Mouse (Mus musculus): ENCODE results near the gene A230072I06Rik. TPM values are rescaled to one million over a fixed set of nuclear protein-coding genes. Genes with fewer than 3 reads are reported as not detected.

A230072I06Rik gene
- polyA plus RNA-seq, 1 experiment from 2014 or later = not detected

- Histone ChIP-seq H3K27ac (ENCODE audit: low read depth, low read length) (no peak overlapping the region), H3K36me3 (ENCODE audit: control insufficient read depth, insufficient read depth, low read length) (no peaks in the 10 kb centered on the region), H3K4me1 (ENCODE audit: control insufficient read depth, insufficient read depth, low read length) (peaks cover 5% of the 10 kb centered on the region; the same call in 1 of the 2 replicates), H3K9me3 (ENCODE audit: control insufficient read depth, low read length) (no peaks in the 10 kb centered on the region), H3K4me3 (ENCODE audit: low read depth, low read length) (no peak overlapping the region), H3K4me2 (ENCODE audit: low read depth, low read length) (no peak overlapping the region), H3K9ac (replicated peaks; ENCODE audit: low read depth, low read length) (no peak overlapping the region), H3K27me3 (ENCODE audit: control insufficient read depth, insufficient read depth, low read length) (no peaks in the 10 kb centered on the region)
- no peak for ATAC-seq (ENCODE audit: low read depth)
- WGBS = 63% methylated on average over 11 of the region's 11 CpGs
Observed at GRCm38 (mm10) chr8:12314258-12314657, 35.6 kb downstream of the A230072I06Rik start.

- Histone ChIP-seq H3K4me2 (ENCODE audit: low read depth, low read length) (no peak overlapping the region), H3K27me3 (ENCODE audit: control insufficient read depth, insufficient read depth, low read length) (no peaks in the 10 kb centered on the region), H3K9ac (replicated peaks; ENCODE audit: low read depth, low read length) (no peak overlapping the region), H3K27ac (ENCODE audit: low read depth, low read length) (no peak overlapping the region), H3K9me3 (ENCODE audit: control insufficient read depth, low read length) (no peaks in the 10 kb centered on the region), H3K36me3 (ENCODE audit: control insufficient read depth, insufficient read depth, low read length) (no peaks in the 10 kb centered on the region), H3K4me1 (ENCODE audit: control insufficient read depth, insufficient read depth, low read length) (peaks cover 8% of the 10 kb centered on the region; the same call in 1 of the 2 replicates), H3K4me3 (ENCODE audit: low read depth, low read length) (no peak overlapping the region)
- WGBS = 50% methylated on average over 5 of the region's 5 CpGs
- ATAC-seq (ENCODE audit: low read depth) = no peak
Observed at GRCm38 (mm10) chr8:12315177-12315576, 36.6 kb downstream of the A230072I06Rik start.

DNA sequence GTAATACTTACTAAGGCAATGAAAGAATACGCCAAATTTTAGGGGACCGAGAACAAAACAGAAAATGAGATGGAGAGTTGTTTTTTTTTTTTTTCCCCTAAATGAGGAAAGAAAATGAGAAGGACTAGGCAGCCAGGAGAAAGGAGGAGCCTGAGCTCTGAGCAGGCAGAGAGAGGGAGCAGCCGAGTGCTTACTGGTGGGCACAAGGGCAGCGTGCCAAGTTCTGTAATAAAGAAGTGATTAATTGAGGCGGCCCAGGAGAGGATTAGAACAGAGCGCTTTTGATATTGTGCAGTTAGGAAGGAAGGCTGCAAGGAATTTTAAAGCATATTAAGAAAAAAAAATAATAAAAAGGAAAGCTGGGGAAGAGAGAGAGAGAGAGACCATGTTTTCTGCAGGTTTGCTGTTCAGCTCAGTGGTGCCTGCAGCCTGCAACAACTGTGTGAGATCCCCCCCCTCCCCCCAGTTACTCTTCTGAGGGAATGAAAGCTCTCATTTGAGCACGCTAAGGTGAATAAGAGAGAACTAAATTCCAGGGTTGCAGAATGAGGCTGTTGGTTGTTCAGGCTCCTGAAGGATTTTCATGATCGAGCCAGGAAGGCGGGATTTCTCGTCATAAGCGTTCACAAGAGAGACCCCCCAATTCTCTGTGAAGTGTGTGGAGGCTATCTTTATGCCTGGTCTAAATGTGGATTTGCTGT is 41.3 kb downstream of the A230072I06Rik start:
- Histone ChIP-seq H3K4me1 (ENCODE audit: control insufficient read depth, insufficient read depth, low read length) (peaks cover 9% of the 10 kb centered on the region), H3K4me3 (ENCODE audit: low read depth, low read length) (no peak overlapping the region), H3K9ac (replicated peaks; ENCODE audit: low read depth, low read length) (no peak overlapping the region), H3K9me3 (ENCODE audit: control insufficient read depth, low read length) (no peaks in the 10 kb centered on the region), H3K36me3 (ENCODE audit: control insufficient read depth, insufficient read depth, low read length) (no peaks in the 10 kb centered on the region), H3K27me3 (ENCODE audit: control insufficient read depth, insufficient read depth, low read length) (peaks cover 8% of the 10 kb centered on the region; the same call in 1 of the 2 replicates), H3K27ac (ENCODE audit: low read depth, low read length) (no peak overlapping the region), H3K4me2 (ENCODE audit: low read depth, low read length) (no peak overlapping the region)
- ATAC-seq (ENCODE audit: low read depth) = peak; percentile 80
- WGBS = 39% methylated on average over 11 of the region's 11 CpGs

- no peaks in the 10 kb centered on the region for H3K9me3 ChIP-seq (ENCODE audit: control insufficient read depth, low read length)
- no peak overlapping the region for H3K27ac ChIP-seq (ENCODE audit: low read depth, low read length)
- ATAC-seq (ENCODE audit: low read depth) = no peak
- no peak overlapping the region for H3K9ac ChIP-seq (replicated peaks; ENCODE audit: low read depth, low read length)
- peaks cover 18% of the 10 kb centered on the region for H3K4me1 ChIP-seq (ENCODE audit: control insufficient read depth, insufficient read depth, low read length)
- 81% methylated on average over 6 of the region's 6 CpGs for WGBS
- H3K36me3 ChIP-seq (ENCODE audit: control insufficient read depth, insufficient read depth, low read length) = no peaks in the 10 kb centered on the region
- H3K4me2 ChIP-seq (ENCODE audit: low read depth, low read length) = no peak overlapping the region
- peaks cover 8% of the 10 kb centered on the region; the same call in 1 of the 2 replicates for H3K27me3 ChIP-seq (ENCODE audit: control insufficient read depth, insufficient read depth, low read length)
- no peak overlapping the region for H3K4me3 ChIP-seq (ENCODE audit: low read depth, low read length)
Observed at GRCm38 (mm10) chr8:12322071-12322470, 43.5 kb downstream of the A230072I06Rik start.

GRCm38 (mm10) chr8:12323238-12323637 is 44.6 kb downstream of the A230072I06Rik start:
- no peaks in the 10 kb centered on the region for H3K9me3 ChIP-seq (ENCODE audit: control insufficient read depth, low read length)
- no peak overlapping the region for H3K4me2 ChIP-seq (ENCODE audit: low read depth, low read length)
- H3K4me1 ChIP-seq (ENCODE audit: control insufficient read depth, insufficient read depth, low read length) = peaks cover 30% of the 10 kb centered on the region
- no peaks in the 10 kb centered on the region for H3K36me3 ChIP-seq (ENCODE audit: control insufficient read depth, insufficient read depth, low read length)
- 34% methylated on average over 3 of the region's 3 CpGs for WGBS
- no peak overlapping the region for H3K4me3 ChIP-seq (ENCODE audit: low read depth, low read length)
- H3K9ac ChIP-seq (replicated peaks; ENCODE audit: low read depth, low read length) = no peak overlapping the region
- no peak overlapping the region for H3K27ac ChIP-seq (ENCODE audit: low read depth, low read length)
- peaks cover 8% of the 10 kb centered on the region; the same call in 1 of the 2 replicates for H3K27me3 ChIP-seq (ENCODE audit: control insufficient read depth, insufficient read depth, low read length)
- ATAC-seq (ENCODE audit: low read depth) = no peak

GRCm38 (mm10) chr8:12324561-12324960 is 45.9 kb downstream of the A230072I06Rik start:
- ATAC-seq (ENCODE audit: low read depth) = no peak
- no peak overlapping the region for H3K27ac ChIP-seq (ENCODE audit: low read depth, low read length)
- peaks cover 33% of the 10 kb centered on the region for H3K4me1 ChIP-seq (ENCODE audit: control insufficient read depth, insufficient read depth, low read length)
- WGBS = 13% methylated on average over 10 of the region's 10 CpGs
- no peak overlapping the region; the same call in 1 of the 2 replicates for H3K9ac ChIP-seq (replicated peaks; ENCODE audit: low read depth, low read length)
- H3K4me3 ChIP-seq (ENCODE audit: low read depth, low read length) = no peak overlapping the region
- no peak overlapping the region for H3K4me2 ChIP-seq (ENCODE audit: low read depth, low read length)
- H3K9me3 ChIP-seq (ENCODE audit: control insufficient read depth, low read length) = no peaks in the 10 kb centered on the region
- H3K27me3 ChIP-seq (ENCODE audit: control insufficient read depth, insufficient read depth, low read length) = peaks cover 8% of the 10 kb centered on the region; the same call in 1 of the 2 replicates
- no peaks in the 10 kb centered on the region for H3K36me3 ChIP-seq (ENCODE audit: control insufficient read depth, insufficient read depth, low read length)

DNA sequence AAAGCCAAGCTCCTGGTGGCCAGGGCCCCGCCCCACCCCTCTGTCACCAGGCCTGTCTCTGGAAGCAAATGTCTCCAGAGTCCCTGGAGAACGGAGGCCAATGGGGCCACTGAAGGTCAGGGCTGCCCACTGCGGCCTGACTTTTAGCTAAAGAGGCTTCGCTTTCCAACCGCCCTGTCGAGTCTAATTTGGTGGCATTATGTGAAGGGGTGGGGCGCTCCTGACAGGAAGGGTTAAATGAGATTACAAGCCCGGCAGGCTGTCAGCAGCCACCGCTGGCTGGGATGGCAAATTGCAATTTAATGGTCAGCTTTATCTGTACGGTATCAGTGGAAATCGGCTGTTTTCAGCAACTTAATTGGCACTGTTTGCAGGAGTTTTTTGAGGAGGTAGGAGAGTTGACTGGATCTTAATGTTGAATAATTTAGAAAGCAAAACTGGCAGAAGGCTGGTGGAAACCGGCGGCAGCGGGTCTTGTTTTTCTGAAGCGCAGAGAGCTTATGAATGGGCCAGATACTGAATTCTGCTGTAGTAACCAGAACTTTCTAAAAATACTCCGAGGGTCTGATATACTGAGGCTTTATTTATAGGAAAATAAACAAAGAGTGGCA is 46.5 kb downstream of the A230072I06Rik start:
- no peaks in the 10 kb centered on the region for H3K9me3 ChIP-seq (ENCODE audit: control insufficient read depth, low read length)
- peaks cover 31% of the 10 kb centered on the region for H3K4me1 ChIP-seq (ENCODE audit: control insufficient read depth, insufficient read depth, low read length)
- H3K27ac ChIP-seq (ENCODE audit: low read depth, low read length) = no peak overlapping the region
- no peak overlapping the region; the same call in 1 of the 2 replicates for H3K9ac ChIP-seq (replicated peaks; ENCODE audit: low read depth, low read length)
- ATAC-seq (ENCODE audit: low read depth) = no peak
- H3K4me2 ChIP-seq (ENCODE audit: low read depth, low read length) = no peak overlapping the region
- no peaks in the 10 kb centered on the region for H3K36me3 ChIP-seq (ENCODE audit: control insufficient read depth, insufficient read depth, low read length)
- 15% methylated on average over 16 of the region's 16 CpGs for WGBS
- no peak overlapping the region for H3K4me3 ChIP-seq (ENCODE audit: low read depth, low read length)
- peaks cover 8% of the 10 kb centered on the region; the same call in 1 of the 2 replicates for H3K27me3 ChIP-seq (ENCODE audit: control insufficient read depth, insufficient read depth, low read length)

GRCm38 (mm10) chr8:12327187-12327586 is 48.6 kb downstream of the A230072I06Rik start:
- H3K4me2 ChIP-seq (ENCODE audit: low read depth, low read length) = peak overlapping the region; percentile 12; the same call in 1 of the 2 replicates
- H3K27ac ChIP-seq (ENCODE audit: low read depth, low read length) = no peak overlapping the region
- peaks cover 28% of the 10 kb centered on the region for H3K4me1 ChIP-seq (ENCODE audit: control insufficient read depth, insufficient read depth, low read length)
- WGBS = 32% methylated on average over 13 of the region's 13 CpGs
- H3K9ac ChIP-seq (replicated peaks; ENCODE audit: low read depth, low read length) = no peak overlapping the region
- H3K36me3 ChIP-seq (ENCODE audit: control insufficient read depth, insufficient read depth, low read length) = no peaks in the 10 kb centered on the region
- ATAC-seq (ENCODE audit: low read depth) = no peak; the same call in 1 of the 2 replicates
- H3K4me3 ChIP-seq (ENCODE audit: low read depth, low read length) = no peak overlapping the region
- no peaks in the 10 kb centered on the region for H3K9me3 ChIP-seq (ENCODE audit: control insufficient read depth, low read length)
- peaks cover 7% of the 10 kb centered on the region; the same call in 1 of the 2 replicates for H3K27me3 ChIP-seq (ENCODE audit: control insufficient read depth, insufficient read depth, low read length)
